Mouse (Mus musculus) gastrocnemius, postnatal 10 days (tissue): ENCODE measurements around the gene Pip5k1c. TPM values are rescaled to one million over a fixed set of nuclear protein-coding genes. Genes with fewer than 3 reads are reported as not detected.

Source experiments
- DNase-seq: peaks from one replicate; pipeline ENCODE4 v3.0.0; 2021; ENCODE audit warnings: mixed read lengths
- total RNA-seq, 2 experiments: library from RNA; stranded (reverse); gene quantifications; 2 replicates each; pipeline ENCODE4 v1.2.3; 2021

Gene Pip5k1c
- total RNA-seq, 2 experiments from 2014 or later, result 24.0 to 30.8 TPM

DNA sequence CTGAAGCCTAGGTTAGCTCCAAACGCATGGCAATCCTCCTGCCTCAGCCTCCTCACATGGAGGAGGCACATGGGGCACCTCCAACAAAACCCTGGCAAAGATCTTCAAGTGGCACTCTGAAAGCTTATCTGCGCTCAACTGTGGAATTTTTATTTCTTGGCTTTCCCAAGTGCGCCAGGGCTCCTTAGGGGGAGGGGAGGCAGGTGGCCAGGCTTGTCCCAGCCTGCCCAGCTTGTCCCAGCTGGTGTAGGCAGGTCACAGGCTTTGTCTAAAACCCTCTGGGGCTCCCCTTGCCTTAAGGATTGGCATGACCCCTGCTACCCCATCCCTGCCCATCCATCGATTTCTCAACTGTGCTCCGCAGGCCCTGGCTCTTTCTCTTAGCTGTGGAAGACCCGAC, 8.6 kb upstream of the Pip5k1c start:
- no peak for DNase-seq

DNA sequence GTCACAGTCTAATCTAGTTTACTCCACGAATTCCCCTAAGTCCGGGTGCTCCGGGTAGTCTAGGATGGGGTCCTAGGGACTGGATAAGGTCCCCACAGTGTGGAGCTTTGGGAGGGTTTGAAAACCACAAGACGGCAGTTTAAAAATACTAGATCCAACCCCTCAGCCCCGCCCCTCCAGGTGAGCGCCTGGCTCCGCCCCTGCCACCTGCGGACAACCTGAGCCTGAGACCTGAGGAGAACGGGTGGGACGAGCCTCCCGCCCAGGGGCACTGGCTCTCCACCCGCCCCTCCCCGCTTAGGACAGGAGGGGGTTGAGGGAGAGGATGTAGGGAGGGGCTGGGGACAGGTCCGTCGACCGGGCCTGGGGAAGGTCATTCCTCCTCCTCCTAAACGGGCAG, 8.0 kb upstream of the Pip5k1c start:
- no peak for DNase-seq

DNA sequence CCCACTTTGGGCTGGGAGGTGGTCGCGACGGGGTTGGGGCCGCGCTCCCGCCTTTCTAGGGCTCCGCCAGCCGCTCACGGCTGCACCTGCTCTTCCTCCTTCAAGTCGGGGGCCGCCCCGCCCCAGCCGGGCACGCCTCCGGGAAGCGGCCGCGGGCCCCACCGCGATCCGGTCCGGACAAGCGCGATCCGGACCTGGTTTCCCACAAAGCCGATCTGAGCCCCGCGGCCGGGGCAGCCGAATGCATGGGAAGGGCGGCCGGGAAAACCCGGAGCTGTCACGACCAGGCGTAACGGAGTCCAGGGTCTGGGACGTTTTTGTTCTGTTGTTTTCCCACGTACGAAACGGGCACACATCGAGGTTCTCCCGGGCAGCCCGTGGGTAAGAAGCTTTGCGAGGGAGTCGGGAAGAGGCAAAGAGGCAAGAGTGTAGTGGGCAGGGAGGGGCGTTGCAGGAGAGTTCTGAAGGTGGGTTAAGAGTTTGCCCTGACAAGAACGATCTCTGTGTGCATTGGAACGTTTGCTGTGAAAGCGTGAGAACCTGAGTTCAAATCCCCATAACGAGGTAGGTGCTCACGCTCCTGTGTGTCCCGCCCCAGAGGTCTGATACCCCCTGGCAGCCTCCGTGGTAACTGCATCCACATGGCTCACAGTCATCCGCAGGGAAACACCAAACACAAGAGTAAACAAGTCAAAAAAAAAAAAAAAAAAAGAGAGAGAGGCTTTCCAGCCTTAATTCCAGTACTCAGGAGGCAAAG, 6.9 kb upstream of the Pip5k1c start:
- peak; percentile 92 for DNase-seq

DNA sequence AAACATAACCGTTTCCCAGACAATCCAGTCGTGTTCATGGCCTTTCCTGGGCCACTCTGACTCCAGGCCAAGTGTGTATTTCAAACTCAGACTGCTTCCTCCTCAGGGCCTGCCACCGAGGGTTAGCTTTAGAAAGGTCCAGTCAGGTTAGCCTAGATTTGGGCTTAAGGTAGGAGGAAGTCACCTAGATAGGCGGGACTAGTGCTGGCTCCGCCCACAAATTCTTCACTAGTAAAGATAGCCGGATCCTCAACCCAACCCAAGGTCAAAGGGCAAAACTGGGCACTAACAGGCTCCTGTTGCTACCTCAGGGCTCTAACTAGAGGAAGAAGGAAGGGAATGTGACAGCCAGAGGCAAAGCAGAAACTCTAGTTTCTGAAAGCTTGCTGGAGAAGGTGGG, 6.2 kb upstream of the Pip5k1c start:
- no peak for DNase-seq

DNA sequence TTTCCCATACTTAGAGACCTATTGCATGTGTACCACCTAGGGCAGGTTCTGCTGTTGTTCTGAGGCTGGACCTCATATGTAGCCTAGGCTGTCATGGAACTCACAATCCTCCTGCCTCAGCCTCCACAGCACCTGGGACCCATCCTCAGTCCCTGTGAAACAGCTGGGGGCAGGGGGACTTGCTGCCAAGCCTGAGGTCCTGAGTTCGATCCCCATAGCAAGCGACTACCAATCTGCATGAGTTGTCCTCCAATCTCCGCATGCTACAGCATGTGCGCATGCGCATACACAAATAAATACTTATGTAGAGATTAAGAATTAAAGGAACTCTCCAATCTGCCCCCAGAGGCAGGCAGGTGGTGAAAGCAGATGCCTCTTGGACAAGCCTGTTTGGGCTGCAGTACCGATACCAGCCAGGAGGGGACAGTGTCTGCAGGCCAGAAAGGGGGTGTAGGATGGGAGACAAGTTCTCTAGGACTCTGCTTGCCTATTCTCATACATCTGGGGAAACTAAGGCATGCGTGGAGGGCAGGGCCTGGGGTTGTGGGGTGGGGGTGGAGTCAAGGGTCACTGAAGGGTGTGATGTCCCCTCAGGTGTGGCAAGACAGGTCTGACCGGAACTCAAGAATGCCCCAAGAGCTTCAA, 5.1 kb upstream of the Pip5k1c start:
- DNase-seq, result peak; percentile 72

DNA sequence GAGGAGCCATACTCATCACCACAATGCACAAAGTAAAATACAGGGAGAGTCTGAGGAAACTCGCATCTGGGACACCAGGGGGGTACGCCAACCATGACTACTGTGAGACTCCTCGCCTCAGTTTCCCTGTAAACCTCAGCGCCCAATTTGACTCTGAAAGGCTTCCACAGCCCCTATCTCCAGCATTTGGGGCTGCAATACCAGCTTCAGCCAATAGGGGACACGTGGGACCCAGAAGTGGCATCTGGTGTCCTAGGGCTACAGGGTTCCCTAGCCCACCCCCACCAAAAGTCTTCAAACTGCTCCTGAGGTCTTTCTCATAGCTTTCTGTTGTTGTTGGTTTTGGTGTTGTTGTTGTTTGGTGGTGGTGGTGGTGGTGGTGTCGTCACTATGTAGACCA, 4.2 kb upstream of the Pip5k1c start:
- DNase-seq, result peak; percentile 59

DNA sequence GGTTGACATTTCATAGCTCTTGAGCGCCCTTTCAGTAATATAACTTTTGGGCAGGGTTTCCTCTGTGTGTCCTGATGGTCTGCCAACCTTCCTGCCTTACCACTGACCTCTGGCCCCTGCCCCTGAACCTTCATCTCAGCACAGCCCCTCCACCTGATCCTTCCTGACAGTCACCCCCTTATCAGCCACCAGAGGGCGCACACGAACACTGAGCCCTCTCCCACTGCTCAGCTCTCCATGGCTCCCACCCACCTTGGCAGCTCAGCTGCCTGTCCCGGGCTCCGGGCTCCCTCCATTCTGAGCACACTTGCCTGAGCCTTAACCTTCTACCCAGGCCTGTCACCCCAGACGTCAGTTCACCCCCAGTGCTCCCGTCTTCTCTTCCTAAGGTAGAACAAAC, 3.5 kb upstream of the Pip5k1c start:
- DNase-seq, result peak; percentile 70

DNA sequence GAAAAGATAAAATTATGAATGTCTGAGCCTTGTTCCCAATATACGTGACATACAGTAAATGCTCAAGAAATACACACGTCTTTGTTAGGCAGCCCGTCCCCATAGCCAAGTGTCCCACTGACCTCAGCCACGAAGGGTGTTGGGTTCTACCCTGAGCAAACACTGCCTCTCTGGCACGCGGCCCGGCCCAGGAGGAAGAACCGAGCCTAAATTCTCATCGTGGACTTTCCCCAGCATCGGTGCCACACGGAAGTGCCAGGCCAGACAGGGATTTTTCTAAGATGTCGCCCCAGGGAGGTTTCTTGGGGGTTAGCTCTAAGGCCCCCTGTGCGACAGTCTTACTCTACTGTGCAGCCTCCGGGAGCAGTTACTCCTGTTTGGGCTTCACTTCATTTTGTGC, 3.0 kb upstream of the Pip5k1c start:
- DNase-seq, result no peak

DNA sequence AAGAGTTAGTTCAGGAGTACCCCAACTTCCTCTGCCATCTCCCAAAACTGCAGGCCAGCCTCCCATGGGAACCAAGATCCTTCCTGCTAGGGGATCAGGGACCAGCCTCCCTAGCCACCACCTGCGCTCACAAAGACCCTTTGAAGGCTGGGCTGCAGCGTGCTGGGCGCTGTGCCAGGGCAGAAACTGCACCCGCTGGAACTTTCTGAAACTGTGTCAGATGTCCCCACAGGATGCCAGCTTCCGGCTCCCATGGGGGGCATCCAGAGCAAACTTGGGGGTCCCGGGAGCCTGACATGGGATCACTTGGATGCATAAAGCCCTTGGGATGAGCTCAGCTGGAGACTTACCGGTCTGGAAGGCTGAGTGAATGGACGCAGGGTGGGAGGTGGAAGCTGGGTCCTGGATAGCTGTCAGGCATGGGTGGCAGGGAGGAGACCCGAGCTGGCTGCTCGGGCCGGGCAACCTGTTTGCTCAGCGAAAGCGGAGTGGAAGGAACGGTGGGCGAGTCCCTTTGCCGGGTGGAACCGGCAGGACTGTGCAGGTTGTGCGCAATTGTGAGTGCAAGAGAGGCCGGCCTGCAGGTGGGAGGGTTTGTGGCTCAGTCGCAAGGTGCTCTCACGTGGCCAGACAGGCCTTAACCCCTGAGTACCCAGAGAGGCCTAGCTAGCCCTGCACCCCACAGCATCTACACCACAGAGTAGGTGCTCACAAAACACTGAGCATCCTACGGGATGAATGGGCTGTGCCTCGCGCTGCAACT, 1.9 kb upstream of the Pip5k1c start:
- DNase-seq, result no peak

DNA sequence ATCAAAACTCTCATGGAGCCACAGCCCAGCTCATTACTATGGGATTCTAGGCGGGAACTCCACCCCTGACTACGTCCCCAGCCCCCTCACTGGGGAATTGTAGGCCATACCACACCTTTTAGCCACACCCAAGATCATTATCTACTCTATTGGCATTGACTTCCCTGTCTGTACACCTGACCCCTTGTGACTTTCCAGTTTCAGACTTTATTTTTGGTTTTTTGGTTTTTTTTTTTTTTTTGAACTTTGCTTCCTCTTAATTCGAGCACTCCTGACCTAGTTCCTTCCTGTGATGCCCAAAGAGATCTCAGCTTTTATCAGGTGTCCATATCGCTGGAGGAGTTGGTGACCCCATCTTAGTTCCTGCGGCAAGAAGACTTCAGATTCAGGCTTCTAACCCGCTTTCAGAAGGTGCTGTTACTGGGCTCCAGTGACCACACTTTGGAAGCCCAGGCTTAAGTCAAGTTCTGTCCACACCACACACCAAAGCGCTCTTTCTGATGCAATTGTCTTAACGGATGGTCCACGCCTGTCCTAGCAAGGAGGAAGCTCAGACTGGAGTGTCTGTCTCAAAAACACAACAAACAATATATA, 1.2 kb upstream of the Pip5k1c start, which contains the start of gene Tjp3:
Tjp3 (minus strand) TSS at position 71 of the 594 bp plus-strand sequence.
- DNase-seq, result no peak

DNA sequence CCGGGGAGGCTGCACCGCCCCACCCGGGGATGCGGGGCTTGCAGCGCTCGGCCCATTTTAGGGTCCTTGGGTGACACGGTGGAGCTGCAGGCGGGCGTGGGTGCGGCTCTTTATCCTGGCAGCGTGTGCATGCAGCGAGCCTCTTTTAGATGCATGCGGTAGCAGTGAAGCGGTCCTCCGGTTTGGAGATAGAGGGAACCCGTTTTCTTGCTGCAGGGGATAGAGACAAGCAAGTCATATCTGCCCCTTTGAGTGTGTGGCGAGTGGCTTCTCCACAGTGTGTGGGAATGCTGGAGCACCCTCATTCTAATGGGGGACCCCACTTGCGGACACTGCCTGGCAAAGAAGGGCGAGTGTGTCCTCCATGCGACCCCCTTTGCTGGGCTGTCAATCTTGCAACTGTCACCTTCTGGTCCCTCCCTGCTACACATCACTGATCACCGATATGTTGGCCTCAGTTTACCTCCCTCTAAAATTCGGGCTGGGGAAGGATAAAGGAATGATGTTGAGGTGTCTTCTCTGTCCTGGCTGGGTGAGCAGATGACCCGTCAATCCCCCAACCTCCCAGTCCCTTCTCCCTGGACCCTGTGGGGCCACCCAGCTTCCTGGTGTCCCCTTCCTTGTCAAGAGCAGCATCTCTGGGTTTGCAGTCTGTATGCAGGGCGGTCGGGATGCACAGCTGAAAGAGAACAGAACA, 719 bp downstream of the Pip5k1c start:
- DNase-seq, result no peak

DNA sequence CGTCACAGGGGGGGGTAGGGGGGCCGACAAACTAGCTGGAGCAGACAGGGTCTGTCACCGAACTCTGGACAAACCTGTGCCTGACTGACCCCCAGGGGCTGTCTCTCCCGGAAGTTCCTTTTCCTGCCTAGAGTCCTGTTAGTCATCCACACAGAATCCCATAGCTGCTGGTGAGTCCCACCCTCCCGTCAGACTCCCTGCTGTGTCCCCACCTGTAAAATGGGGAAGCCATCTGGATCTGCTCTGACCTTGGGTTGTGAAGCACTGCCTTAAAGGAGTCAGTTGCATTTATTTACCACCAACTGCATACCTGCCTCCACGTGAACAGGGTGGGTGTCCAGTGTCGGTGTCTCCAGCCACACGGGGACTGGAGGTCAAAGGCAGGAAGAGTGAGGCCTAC, 1.7 kb downstream of the Pip5k1c start:
- no peak for DNase-seq

DNA sequence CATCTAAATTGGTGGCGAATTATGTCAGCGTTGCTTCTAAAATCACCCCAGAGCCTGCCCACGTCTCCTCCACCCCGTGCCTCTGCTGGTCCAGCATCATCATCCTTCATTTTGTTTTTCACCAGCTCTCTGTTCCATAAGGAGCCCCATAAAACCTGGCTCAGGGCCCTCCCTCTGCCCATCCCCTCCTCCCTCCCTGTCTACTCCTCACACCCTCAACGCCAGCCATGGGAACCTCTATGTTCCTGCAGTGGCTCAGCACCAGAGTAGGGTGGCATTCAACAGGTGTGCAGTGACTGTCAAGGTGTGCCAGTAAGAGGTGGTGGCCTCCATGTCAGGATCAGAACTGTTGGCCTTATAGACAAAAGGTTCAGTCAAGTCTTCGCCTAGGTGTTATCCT, 2.4 kb downstream of the Pip5k1c start:
- DNase-seq, result no peak

DNA sequence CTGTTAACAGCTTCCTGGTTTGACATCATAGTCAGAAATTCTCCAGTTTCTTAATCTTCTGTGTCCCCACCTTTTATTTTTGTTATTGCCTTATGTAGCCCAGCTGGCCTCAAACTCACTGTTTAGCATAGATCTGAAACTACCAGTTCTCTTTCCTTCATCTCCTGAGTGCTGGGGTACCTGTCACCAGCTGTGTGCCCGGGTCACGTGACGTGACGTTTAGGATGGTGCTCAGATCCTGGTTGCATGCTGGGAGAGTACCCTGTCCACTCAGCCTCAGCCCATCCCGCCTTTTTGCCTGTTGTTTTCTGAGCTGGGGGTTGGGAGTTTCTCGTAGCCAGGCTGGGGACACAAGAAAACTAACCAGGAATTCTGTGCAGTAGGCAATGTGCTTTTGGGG, 4.5 kb downstream of the Pip5k1c start:
- no peak for DNase-seq

DNA sequence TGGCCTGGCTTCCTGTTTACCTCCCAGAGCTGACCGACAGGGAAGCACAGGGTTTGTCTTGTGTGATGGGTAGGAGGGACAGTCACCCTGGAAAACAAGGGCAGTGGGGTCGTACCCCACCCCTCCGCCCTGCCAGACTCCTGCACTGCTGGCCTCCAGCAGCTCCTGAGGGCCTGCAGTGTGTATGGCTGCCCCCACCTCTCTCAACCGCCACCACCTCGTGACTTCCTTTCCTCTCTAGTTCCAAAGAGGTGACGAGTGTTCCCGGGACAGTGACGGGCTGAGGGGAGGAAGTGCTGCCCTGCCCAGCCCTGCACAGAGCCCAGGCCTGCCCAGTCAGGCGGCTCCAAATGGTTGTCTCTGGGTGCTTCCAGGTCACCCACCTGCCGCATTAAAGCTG, 5.1 kb downstream of the Pip5k1c start:
- no peak for DNase-seq

DNA sequence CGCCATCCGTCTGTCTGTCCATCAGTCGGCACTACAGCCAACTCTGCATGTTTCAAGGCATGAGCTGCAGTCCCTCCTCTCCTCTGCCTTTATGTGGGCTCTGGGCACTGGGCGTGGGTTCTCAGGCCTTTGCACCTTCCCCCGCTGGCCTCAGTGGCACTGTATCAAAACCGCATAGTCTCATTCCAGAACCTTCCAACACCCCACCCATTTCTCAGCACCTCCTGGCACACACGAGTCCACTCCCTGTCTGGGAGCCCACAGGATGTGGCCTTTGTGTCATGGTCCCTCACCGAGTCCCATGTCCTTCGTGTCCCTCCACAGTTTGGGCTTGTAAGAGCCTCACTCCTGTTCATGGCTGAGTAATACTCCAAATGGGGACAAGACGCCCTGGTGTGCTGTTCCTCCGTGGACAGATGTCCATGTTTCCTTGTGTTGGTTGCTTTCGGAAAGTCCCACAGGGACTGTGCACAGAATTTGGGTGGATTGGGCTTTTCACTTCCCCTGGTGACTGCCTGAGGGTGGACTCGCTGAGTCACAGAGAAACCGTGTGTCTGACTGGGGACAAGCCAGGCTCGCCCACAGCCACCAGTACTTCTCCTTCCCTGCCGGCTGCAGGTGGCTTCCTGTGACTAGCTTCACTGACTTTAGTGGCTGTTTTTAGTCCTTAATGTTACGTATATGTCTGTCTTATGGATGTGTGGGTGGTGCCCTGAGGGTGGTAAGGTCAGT, 5.8 kb downstream of the Pip5k1c start:
- no peak for DNase-seq

DNA sequence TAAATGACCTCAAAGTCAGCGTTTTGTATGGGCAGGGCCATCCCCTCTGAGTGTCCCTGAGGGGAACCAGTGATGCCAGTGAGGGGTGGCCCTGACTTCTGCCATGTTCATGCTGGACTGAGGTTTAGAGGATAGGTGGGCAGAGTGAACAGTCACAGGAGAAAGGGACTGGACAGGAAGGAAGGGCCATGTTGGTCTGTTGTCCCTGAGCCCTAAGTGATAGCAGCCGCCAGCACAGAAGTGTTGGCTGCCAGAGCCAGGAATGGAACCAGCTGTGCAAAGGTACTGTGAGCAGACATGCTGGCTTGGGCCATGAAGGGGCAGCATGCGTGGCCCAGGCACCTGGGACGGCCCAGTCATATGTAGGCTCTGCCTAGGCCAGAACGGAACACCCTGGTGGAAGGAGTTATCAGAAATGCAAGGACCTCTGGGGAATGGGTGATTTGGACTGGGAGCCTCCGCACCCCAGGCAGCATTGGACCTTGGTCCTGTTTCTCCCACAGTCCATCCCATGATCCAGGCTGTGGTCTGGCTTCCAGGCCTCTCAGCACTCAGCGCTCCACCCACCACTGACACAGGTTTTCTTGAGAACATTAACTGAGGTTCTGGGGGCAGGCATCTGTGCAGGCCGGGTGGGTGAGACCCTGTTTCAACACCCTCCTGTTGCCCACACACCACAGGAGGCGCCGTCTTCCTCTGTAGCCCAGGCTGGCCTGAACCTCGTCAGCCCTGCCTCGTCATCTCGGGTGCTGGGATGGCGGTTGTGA, 7.0 kb downstream of the Pip5k1c start:
- DNase-seq, result no peak

DNA sequence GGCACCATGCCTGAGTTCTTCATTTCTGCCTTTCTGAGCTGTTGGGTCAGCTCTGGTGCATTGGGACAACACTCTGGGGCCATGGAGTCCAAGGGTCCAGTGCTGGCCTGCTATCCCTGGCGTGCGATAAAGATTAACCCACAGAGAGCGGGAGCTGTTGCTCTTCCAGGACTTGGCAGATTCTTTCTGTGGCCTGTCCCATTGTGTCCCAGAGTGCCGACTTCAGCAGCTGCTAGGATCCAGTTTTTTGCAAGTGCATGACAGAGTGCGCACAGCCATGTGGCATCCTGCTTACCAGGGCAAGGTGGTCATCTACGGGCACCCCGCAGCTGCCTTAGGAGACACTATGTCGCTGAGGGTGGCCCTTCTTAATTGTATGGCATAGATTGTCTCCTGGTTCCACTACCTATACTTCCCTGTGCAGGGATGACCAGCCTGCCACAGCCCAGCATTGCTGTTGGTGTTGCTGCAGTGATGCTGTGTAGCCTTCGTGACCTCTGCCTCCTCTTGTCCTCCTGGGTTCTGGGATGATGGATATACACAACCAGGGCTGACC, 7.7 kb downstream of the Pip5k1c start:
- DNase-seq, result no peak

DNA sequence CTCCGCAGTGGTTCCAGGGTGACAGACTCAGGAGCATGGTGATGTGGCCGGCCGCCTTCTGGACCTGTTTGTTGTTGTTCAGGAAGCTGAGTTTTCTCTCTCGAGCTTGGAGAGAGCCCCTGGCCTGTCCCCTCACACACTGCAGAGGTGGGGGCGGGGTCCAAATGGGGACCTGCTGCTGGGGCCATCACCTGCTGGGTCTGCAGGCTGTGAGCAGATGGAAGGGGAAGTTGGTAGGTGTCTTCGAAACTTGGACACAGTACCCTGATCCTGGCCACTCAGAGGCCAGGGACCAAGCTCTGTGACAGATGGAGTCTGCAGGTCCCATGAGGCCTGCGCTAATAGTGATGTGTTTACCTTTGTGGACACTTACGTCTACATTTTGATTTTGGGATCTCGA, 8.6 kb downstream of the Pip5k1c start:
- DNase-seq, result no peak

DNA sequence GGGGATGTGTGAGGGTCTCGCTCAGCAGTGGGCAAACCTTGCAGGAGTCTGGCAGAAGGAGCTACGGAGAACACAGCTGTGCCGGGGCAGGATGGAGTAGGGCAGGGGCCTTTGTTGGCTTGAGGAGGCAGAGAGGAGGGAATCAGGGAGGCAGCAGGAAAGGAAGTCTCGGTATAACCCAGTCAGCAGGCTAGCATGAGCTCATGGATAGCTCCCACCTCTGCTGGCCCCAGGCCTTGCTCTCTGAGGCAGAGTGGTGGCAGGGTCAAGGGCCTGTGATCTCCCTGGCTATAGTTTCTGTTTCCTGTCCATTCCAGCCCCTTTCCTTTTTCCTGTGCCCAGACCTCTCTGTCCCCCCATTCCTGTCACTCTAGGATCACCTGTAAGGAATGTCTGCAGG, 9.5 kb downstream of the Pip5k1c start:
- no peak for DNase-seq
